Mouse (Mus musculus) liver, embryonic 14.5 days (tissue): ENCODE measurements at regions not wholly inside any gene's neighbourhood (a gene's known extent, or its start where the extent isn't known, plus 50 kb on each side); places are given as distances from the start of the nearest gene placed in this dataset.
"Not testable (repeated sequence)": the region's sequence is repeated elsewhere in the genome, so short reads cannot be mapped to it uniquely, and the experiment has no call there.

Source experiments
- ATAC-seq: fragments of 200-750 bp; cut with Nextera tagmentation; 2 replicates; pipeline ENCODE4 v1.8.0; 2017; ENCODE audit warnings: moderate number of reproducible peaks, mild to moderate bottlenecking, moderate library complexity; ENCODE audit not compliant: insufficient read depth
- DNase-seq, 3 experiments: peaks; one replicate each; pipeline ENCODE4 v3.0.0-alpha.2; 2012 to 2013; ENCODE audit warnings: low read depth in 3 of 3, low spot score in 3 of 3
- H3K27ac ChIP-seq: fragments of 300-500 bp; sonication (generic); 2 replicates; pipeline ENCODE4 v1.5.1; 2014; ENCODE audit warnings: moderate library complexity, mild to moderate bottlenecking, control low read depth, inconsistent platforms
- H3K27me3 ChIP-seq: fragments of 300-500 bp; sonication (generic); 2 replicates; pipeline ENCODE4 v1.6.1; 2014; ENCODE audit warnings: mild to moderate bottlenecking, low read length, moderate library complexity; ENCODE audit not compliant: control insufficient read depth, insufficient read depth
- H3K36me3 ChIP-seq: fragments of 300-500 bp; sonication (generic); replicated peaks from 2 replicates; pipeline ENCODE4 v1.6.1; 2014; ENCODE audit warnings: low read depth; ENCODE audit not compliant: control insufficient read depth, insufficient read depth
- H3K4me1 ChIP-seq, 2 experiments: fragments of 200-500 bp in 1 of 2; fragments of 300-500 bp in 1 of 2; sonication (generic) in 1 of 2; replicated peaks; 2 replicates each; pipeline ENCODE4 v1.6.1; 2012 to 2014; ENCODE audit warnings: antibody characterized with exemption in 1 of 2, inconsistent platforms in 1 of 2, low read length in 1 of 2; ENCODE audit not compliant: control insufficient read depth in 2 of 2, insufficient read depth in 2 of 2
- H3K4me2 ChIP-seq: fragments of 300-500 bp; sonication (generic); 2 replicates; pipeline ENCODE4 v1.6.1; 2014; ENCODE audit warnings: low read depth, mild to moderate bottlenecking, control low read depth, moderate library complexity
- H3K4me3 ChIP-seq, 2 experiments: fragments of 200-500 bp in 1 of 2; fragments of 300-500 bp in 1 of 2; sonication (generic) in 1 of 2; 2 replicates each; pipeline ENCODE4 v1.5.1; 2012 to 2014; ENCODE audit warnings: low read depth in 2 of 2, low read length in 2 of 2, mild to moderate bottlenecking in 2 of 2, control low read depth in 1 of 2, inconsistent platforms in 1 of 2, moderate library complexity in 1 of 2; ENCODE audit not compliant: insufficient read depth in 1 of 2
- H3K9ac ChIP-seq: fragments of 300-500 bp; sonication (generic); replicated peaks from 2 replicates; pipeline ENCODE4 v1.6.1; 2014; ENCODE audit warnings: mild to moderate bottlenecking, control low read depth, moderate library complexity
- H3K9me3 ChIP-seq: fragments of 300-500 bp; sonication (generic); 2 replicates; pipeline ENCODE4 v1.6.1; 2016; ENCODE audit warnings: low read length, mixed read lengths; ENCODE audit not compliant: control insufficient read depth
- CTCF ChIP-seq: IDR thresholded peaks from 2 replicates; pipeline ENCODE4 v1.5.1; 2016; ENCODE audit warnings: antibody characterized with exemption, low read depth, control low read depth
- EP300 ChIP-seq: IDR thresholded peaks from 2 replicates; pipeline ENCODE4 v1.6.1; 2016; ENCODE audit warnings: antibody characterized with exemption, low read depth
- WGBS: fragments of 180-500 bp; shearing (Covaris S2); extraction: QIAGEN DNeasy Blood & Tissue Kit; methylation state at CpG from one replicate; pipeline ENCODE4 v1.1.7; 2014; ENCODE audit not compliant: insufficient replicate concordance; 5-methylcytosine and 5-hydroxymethylcytosine counted together

- Histone ChIP-seq H3K27ac (no peak overlapping the region), H3K4me1 (no peaks in the 10 kb centered on the region), H3K9ac (no peak overlapping the region), H3K27me3 (no peaks in the 10 kb centered on the region), H3K4me2 (no peak overlapping the region), H3K36me3 (no peaks in the 10 kb centered on the region), H3K4me3 (no peak overlapping the region), H3K9me3 (no peaks in the 10 kb centered on the region)
- 56% methylated on average over 13 of the region's 13 CpGs for WGBS
- TF ChIP-seq CTCF (peak; percentile 53), EP300 (no peak)
- ATAC-seq (no peak), DNase-seq (peak in 1 of 3 experiments; percentile 11)
Measured at GRCm38 (mm10) chr14:60559826-60560529, 73.8 kb upstream of the Spata13 start.

- Histone ChIP-seq H3K36me3 (no peaks in the 10 kb centered on the region), H3K9me3 (no peaks in the 10 kb centered on the region), H3K4me2 (no peak overlapping the region), H3K27ac (no peak overlapping the region), H3K4me1 (no peaks in the 10 kb centered on the region), H3K27me3 (no peaks in the 10 kb centered on the region), H3K4me3 (no peak overlapping the region), H3K9ac (no peak overlapping the region)
- no peak for ATAC-seq
- TF ChIP-seq CTCF (no peak), EP300 (no peak)
- WGBS: 56% methylated on average over 5 of the region's 5 CpGs
- no peak for DNase-seq
Measured at GRCm38 (mm10) chr14:60576281-60576680, 57.5 kb upstream of the Spata13 start.

DNA sequence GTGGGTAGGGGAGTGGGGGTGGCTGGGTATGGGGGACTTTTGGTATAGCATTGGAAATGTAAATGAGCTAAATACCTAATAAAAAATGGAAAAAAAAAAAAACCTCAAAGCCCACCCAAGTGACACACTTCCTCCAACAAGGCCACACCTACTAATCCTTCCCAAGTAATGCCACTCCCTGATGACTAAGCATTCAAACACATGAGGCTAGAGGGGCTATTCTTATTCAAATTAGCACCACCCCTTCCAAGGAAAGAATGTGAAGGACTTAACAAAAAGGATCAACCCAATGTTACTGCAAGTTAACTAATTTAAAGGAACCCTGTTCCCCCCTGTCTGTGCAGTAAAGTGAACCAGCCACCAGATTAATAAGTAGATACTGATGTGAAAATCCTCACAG, 53.7 kb upstream of the Spata13 start:
- ATAC-seq, H3K4me2 ChIP-seq, H3K4me1 ChIP-seq: not testable (repeated sequence)

More for the DNA sequence above, 53.7 kb upstream of the Spata13 start:
- not testable (repeated sequence) for H3K4me3 ChIP-seq, H3K9me3 ChIP-seq, DNase-seq, H3K27ac ChIP-seq, H3K36me3 ChIP-seq, H3K9ac ChIP-seq, H3K27me3 ChIP-seq
